Mouse (Mus musculus): ENCODE results near the gene Thsd4.

The Thsd4 gene

DNA sequence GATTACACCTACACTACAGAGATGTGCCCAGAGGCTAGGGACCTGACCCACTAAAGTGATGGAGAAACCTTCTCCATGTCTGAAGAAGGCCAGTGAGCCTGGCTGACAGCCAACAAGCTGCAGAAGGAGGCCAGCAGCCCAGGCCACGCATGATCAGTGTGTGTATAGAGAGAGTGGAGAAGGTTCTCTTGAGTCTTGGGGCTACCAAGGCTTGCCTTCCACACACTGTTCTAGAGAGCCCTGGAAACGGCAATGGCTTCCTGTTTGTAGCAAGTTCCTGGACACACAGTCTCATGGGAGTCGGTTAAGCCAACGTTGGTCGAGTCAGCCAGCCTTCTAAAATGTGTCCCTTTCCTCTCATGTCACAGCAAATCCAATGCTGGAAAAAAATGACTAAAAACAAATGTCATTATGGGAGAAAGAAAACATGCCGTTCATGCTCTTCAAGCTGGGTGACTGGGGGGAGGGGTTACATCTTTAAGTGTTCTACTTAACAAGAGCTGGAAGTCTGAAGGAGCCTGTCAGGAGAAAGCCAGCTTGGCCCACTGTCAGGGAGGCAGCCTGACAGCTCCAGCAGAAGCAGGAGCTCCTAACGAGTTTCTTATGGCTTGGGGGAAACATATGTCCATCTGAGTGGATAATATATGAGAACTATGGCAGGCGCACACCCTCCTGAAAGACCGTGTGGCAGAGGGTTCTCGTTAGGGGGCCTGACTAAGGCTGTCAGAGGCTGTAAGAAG lies 257.1 kb downstream of the Thsd4 start:
- DNase-seq (ENCODE audit: low read depth), result no peak

DNA sequence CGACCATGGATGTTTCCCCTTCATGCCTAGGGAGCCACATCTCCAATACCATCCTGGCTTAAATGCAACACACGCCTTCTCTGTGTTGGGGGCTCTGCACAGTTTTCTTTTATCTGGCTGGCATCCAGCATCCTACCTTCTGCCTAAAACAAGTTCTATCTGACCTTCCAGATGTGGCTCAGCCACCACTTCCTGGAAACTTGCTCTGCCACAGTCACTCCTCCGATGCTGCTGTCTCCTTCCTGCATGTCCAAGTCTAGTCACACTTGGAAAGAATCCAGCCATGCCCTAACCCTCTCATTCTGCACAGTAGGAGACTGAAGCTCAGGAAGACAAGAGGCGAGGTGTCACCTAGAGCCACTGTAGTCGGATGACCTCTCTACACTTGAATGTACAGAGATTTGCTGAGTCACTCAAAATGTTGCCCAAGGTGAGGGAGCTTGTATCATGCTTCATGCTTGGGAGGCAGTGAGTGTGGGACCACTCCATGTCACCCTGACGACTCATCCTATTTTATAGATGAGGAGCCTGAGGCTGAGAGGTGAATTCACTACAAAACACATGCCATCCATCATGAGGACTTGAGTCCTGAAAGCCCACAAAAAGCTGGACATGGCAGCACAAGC lies 259.2 kb downstream of the Thsd4 start:
- DNase-seq (ENCODE audit: low read depth), result no peak

DNA sequence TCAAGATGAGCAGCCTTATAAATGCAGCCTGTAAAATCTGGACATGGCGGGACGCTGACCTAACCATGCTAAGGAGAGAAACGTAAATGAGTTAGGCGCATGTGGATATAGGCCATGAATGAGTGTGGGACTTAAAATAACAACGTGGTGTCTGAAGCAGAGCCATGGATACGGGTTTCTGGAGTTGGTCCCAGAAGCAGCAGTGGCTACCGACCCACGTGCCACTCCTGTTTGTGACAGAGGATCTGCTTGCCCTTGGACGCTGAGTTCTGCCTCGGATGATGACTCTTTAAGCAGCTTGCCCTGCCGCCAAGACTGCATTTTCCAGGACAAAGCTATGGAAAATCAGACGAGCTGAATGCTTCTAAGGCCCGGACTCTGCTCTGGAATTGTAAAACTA lies 262.2 kb downstream of the Thsd4 start:
- DNase-seq (ENCODE audit: low read depth), result no peak

DNA sequence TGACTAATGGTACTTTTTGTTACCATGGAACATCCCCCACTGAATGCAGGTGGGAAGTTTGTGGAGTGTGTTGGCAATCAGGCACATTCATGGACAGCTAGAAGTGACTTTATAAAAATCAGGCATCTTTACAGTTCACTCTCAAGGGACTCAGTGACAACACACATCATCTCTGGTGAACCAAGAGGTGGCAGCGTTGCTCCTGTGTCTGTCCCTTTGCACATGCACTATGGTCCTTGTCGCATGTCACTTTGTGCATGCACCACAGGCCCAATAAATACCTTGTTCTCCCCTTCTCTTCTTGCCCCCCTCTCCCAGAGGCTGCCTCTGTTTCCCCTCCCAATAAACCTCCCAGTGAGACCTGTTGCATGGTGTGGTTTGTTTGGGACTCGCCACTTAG lies 270.1 kb downstream of the Thsd4 start:
- DNase-seq (ENCODE audit: low read depth), result no peak

DNA sequence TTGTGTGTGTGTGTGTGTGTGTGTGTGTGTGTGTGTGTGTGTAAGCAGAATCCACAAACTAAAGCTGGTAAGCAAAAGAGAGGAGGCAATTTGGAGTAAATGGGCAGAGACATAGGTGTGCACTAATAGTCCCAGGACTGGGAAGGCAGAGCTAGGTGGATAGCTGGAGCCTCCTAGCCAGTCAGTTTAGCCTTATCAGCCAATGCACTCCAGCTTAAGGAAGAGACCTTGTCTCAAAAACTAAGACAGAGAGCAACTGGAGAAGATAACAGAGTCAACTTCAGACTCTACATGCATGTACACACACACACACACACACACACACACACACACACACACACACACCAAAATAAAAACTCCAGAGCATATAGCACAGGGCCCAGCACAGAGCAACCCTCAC lies 271.4 kb downstream of the Thsd4 start:
- no peak for DNase-seq (ENCODE audit: low read depth)

DNA sequence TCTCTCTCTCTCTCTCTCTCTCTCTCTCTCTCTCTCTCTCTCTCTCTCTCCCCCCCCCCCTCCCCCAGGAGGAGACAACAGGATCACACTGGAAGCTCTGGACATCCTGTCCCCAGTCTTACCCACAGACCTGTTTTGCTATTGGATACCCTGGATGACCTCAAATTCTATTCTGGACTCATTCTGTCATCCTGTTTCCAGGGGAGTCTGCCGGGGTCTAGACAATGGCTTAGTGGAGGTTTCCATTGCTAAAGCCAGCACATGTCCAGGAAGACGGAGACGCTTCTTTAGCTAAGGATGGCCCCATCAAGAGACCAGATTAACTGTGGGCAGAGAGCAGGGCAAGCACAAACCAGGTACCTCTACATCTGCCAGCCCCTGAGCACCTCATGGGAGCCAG lies 273.8 kb downstream of the Thsd4 start:
- DNase-seq (ENCODE audit: low read depth), result no peak

DNA sequence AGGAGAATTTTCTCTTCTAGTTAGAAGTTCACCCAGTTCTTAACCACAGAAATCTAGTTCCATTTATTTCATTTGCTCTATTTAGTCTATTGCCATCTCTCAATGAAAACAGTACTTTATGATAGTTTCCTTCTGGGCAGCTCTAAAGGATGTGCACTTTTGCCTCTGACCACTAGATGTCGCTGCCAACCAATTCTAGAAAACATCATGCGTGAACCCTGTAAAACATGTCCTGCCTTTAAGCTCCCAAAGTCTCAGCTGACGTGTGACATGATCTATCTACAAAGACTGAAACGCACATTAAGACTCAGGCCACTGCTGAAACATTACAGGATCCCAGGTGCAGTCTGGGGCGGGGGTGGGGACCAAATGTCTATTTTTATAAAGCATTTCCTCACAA lies 276.9 kb downstream of the Thsd4 start:
- peak; percentile 57 for DNase-seq (ENCODE audit: low read depth)

DNA sequence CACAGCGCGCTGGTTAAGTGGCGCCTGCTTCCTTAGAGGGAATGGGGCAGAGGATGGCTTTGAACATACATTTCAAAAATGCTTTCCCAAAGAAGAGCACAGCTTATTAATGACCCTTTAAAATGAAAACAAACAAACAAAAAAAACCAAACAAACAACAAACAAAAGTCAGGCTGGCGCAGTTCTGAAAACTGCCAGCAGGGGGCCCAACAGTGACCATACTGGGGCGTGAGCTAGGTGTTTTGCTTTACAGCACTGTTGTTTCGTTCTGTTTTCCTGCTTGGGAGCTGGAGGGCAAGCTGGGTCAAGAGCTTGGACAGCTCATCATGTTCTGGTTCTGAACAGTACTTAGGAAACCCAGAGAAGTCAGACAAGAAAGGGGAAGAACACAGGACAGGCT lies 278.3 kb downstream of the Thsd4 start:
- DNase-seq (ENCODE audit: low read depth), result no peak

DNA sequence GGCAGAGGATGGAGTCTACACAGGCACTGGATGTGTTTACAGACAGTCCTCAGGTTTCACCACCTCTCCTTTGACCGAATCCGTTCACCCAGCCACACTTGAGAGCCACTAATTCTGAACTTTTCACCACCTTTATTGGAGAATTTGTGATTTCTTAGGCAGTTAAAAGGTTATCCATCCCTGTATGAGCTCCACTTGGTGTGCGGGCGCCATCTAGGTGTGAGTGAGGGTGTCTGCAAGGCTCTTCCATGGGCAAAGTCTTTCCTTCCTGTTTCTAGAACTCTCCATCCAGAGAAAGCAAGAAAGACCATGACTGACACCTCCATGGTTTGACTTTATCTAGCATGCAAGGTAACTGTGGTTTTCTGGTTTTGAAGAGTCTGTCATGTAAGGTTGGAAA lies 284.2 kb downstream of the Thsd4 start:
- DNase-seq (ENCODE audit: low read depth), result no peak

DNA sequence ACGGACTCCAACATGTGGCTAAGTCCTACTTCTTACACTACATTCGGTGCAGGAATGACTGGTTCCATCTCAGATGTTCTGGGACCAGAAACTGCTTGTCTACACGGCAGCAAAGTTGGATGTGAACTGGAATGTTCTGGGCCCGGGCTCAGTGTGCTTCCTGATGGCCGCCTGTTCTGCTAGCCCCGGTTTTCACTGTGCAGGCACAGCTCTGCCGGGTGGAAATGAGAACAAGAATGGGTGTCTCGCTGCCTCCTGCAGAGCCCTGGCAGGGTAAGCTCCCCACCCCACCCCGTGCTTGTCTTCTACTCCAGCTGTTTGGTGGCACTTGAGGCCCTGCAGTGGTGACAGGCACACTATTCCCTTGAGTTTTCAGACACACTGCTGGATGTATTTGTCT lies 285.7 kb downstream of the Thsd4 start:
- DNase-seq (ENCODE audit: low read depth), result no peak

DNA sequence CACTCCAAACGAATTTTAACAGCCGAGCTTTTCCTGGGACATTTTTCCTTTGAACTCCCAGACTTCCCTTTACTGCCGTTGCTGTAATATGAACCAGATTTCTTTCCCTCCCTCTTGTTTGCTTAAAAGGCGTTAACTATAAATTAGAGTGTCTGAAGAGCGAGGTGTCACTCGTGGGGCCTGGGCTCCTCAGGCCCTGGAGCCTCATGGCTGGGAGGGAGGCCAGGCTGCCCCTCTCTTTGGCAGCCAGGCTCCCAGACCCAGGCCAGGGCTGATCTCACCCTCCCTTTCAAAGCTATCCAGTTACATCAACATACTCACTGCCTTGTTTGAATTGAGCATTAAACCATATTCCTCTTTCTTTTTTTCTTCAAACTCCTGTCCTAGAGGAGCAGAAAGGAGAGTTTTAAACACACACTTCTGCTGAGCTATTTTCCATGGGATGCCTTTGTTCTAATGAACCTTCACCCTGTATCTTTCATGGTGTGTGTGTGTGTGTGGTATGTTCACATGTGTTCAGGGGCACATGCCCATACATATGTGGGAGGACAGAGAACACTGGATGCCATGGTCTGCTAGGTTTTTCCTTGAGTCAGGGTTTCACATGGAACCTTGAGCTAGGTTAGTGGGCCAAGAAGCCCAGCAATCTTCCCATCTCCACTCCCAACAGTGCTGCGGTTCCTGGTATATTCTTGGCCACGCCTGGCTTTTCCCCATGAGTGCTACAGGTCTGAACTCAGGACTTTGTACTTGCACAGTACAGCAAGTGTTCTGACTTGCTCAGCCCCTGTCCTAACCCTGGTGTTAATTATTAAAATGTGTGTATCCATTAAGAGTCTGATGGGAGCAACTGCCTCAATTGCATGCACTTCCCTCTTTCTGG lies 287.4 kb downstream of the Thsd4 start:
- DNase-seq (ENCODE audit: low read depth), result no peak

DNA sequence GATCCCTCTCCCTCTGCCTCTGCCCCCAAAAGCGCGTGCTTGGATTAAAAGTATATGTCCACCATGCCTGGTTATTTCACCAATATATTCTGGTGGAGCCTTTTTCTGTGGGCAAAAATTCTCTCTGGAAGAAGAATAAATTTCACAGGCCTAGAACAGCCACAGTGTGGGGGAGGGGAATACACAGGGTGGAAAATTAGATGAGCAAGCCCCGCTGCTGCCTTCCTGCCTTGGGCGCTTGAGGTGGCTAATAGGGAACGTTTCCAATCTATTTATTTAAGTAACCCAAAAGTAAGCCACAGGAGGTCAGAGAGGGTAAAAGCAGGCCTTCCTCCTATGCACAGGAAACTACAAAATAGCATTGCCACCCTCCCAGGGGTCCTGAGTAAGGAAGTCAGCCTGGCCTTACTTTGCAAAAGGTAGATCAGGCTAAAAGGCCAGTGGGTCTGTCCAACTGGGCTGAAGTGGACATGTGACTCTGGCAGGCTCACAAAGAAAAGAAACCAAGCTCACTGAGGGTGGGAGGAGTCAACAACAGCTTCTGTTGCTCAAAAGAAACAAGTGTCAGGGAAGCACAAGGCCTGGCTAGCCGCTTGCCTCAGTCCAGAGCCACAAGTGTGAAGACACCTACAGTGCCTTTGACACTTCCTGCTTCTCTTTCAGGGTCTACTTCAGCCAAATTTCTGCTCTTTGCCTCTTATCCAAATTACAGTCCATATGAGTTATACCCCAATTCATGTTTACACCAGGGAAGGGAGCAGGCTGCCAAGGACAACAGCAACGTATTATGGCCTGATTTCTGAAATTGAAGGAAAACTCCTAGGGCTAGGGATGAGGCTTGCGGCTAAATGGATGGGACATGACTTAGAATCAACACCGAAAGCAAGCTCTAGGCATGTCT lies 289.6 kb downstream of the Thsd4 start:
- DNase-seq (ENCODE audit: low read depth), result no peak

DNA sequence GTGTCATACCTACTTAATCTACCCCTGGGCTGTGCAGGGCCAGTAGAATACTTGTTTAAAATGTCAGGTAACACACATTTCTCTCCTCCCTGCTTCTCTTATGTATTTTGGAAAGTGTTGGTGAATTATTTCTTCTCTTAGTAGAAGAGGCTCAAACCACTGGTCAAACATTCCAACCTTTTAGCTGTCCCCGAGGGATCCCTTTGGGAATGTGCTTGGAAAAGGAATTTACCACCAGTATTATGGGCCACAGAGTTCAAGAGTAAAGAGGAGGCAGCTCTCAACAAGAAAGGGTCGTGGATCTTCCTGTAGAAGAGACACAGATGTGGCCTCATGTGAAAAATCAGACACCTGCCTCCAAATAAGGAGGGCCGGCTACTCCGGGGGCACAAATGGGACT lies 292.4 kb downstream of the Thsd4 start:
- DNase-seq (ENCODE audit: low read depth), result no peak

DNA sequence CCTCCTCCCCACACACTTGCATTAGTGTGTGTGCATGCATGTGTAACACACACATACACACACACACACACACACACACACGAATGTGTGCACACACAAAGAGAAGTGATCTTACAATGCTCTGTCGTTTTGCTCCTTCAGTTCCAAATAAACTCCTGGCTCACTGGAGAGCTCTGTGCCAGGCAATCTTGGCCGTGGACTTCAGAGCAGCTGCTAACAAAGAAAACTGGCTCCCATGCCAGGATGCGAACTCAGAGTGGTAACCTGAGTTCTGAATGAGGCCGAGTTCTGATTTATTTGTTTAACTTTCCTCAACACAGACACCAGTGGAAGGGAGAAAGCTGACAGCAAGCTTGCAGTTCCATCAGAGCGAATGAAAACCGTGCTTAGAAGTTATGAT lies 294.1 kb downstream of the Thsd4 start:
- no peak for DNase-seq (ENCODE audit: low read depth)

DNA sequence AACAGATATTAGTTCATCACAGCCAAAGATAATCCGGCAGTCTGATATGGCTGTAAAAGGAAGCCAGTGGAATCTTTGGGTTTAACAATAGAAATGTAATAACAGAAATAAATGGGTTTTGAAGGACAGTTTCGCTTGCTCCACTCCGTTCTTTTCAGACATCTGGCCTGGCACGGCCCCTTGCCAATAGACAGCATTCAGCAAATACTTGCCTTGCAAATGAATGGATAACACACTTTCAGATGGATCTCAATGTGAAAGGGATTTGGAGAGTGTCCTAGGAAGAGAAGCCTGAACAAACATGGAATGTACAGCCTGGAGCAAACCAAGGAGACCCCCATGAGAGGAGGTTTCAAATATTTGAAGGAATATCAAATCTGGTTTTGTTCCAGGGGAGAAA lies 295.2 kb downstream of the Thsd4 start:
- DNase-seq (ENCODE audit: low read depth), result no peak

DNA sequence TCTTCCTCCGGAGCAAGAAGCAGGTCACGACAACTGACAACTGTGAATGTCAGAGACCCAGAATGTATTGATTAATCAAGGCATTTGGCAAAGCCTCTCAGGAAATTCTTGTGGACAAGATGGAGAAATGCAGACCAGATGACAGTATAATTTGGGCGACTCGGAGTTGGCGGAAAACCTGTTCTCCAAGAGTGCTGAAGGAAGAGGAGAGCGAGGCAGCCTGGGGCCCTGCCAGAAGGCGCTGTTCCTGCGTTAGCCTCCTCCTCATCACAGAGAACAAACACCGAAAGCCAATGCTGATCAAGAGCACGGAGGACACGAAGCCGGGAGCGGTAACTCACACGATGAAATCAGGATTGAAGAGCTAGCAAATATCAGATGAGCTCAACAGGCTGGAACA lies 295.7 kb downstream of the Thsd4 start:
- no peak for DNase-seq (ENCODE audit: low read depth)

DNA sequence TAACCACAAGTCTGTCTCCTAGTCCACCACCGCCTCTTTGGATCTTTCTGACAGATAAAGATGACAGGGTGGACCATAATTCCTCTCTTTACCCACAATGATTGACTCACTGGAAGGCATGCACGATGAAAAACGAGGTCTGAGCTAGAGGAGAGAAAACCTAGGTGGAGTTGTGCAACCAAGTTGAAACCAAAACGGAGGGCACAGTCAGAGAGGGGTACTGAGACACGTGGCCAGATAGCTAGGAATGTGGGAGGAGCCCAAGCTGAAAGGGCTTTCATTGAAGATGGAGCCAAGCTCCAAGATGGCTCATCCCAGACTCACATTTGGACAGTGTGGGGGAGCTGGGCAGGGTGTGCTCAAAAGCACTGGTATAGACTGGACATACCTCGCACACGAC lies 296.4 kb downstream of the Thsd4 start:
- no peak for DNase-seq (ENCODE audit: low read depth)

DNA sequence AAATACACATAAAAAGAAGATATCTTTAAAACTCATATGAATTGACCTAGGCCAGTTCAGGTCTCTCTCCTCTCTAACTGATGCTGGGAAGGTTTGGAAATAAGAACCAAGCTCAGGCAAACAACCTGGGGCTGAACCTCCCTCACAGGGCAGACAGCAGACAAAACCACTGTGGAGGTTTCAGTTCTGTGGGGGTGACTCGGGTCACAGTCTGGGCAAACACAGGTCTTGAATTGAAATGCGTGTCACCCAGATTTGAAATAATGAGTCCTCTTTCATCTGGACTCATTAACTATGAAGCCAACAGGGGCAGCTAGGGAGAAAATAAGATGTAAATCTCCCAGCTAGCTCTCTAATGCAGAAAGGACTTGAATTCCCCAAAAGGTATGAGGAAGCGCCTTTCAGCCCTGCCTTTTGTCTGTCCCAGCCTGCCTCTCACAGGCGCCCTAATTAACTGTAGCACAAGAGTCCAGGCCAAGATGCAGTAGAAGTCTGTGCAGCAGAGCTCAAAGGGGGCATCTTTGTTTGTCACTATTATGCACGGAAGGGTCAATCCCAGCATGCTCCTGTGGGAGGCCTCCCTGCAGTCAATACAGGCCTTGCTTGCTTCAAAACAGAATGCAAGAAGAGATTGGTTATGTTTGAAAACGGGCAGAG lies 297.7 kb downstream of the Thsd4 start:
- no peak for DNase-seq (ENCODE audit: low read depth)

DNA sequence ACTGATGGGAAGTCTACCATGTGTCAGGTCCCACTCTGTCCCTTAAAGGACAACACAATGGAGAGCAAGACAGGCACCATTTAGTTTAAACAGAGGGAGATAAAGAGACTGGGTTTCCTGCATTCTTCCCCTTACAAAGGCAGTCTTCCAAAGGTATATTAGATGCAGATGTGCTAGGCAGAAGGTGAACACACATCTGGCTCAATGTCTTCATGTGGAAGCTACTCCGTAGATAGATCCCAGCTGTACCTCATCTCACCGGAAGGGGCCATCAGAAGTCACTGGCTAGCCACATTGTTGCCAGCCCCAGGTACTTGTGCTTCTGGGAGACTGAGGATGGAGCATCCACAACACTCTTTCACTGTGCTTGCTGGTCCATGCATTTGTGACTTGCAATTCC lies 301.4 kb downstream of the Thsd4 start:
- DNase-seq (ENCODE audit: low read depth), result no peak

DNA sequence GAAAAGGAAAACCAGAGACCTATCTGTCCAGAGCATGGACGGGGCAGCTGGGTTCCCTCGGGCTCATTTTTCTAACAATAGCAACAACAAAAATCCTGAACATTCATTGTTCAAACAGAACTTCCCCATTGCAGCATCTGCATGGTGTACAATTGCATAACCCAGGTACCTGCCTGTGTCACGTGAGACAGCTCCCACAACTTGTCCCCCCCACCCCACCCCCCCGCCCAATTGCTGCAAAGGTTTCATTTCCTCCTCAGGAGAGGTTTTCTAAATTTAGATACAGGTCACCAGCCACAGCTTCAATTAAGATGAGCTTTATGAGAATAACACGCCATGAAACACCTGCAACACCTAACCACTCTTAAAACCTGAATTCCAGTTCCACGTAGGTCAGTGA lies 303.4 kb downstream of the Thsd4 start:
- DNase-seq (ENCODE audit: low read depth), result no peak

DNA sequence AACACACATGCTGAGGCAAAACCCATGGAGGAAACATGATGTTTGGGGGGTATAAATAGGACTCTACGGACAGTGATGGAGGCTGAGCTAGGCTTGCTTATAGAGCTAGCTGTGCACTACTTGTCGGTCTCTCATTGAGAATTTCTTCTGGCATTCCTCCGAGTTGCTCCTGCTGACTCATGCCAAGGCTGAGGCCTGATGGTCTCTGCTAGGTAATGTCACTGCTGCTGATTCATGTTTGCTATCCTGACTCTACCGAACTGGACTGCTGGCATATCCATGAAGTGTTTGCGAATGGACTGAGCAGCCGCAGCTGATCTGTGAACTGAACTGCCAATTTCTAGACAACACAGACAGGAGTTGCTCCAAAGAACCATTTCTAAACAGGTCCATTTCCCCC lies 305.8 kb downstream of the Thsd4 start:
- DNase-seq (ENCODE audit: low read depth), result no peak

DNA sequence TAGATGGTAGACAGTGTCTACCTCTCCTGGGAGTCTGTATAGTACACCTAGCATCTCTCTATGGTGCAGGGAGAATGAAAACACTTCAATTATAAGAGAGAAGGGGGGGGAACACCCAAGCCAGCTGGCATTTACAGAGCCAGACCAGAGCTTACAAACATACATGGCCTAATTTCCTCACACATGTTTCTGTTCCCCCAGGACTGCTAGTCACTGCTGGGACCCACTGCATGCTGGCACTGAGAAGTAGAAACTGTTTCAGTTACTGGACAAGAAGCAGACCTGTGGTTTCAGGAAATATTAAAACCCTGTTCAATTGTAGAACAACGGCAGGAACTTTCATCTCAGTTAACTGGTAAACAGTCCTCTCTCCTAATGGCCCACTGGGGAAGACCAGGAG lies 308.7 kb downstream of the Thsd4 start:
- DNase-seq (ENCODE audit: low read depth), result no peak
